Mouse (Mus musculus): ENCODE measurements at regions not wholly inside any gene's neighbourhood (a gene's known extent, or its start where the extent isn't known, plus 50 kb on each side); places are given as distances from the start of the nearest gene placed in this dataset.

GRCm38 (mm10) chr2:72839673-72840072 lies 140.6 kb downstream of the Sp3 start:
- TF ChIP-seq CTCF (IDR thresholded peaks at IDR 0.05; ENCODE audit: low read depth) = no peak
- TF ChIP-seq EP300 (IDR thresholded peaks at IDR 0.05; ENCODE audit: low read depth) = no peak

Data from heart, postnatal 0 days (tissue).